Mouse (Mus musculus) hematopoietic stem cell, adult 5-6 weeks (primary cell): ENCODE data around the gene Eomes. TPM values are rescaled to one million over a fixed set of nuclear protein-coding genes. Genes with fewer than 3 reads are reported as not detected.

ENCODE experiments used
- ATAC-seq, 2 experiments: fragments of 125-278 bp in 1 of 2; replicated peaks in 1 of 2; 2 replicates each; pipeline ENCODE4 v1.8.0; 2016 to 2017; ENCODE audit warnings: inconsistent platforms in 2 of 2, mild to moderate bottlenecking in 2 of 2, moderate number of reproducible peaks in 2 of 2, low read depth in 1 of 2, moderate TSS enrichment in 1 of 2; ENCODE audit not compliant: low FRiP score in 2 of 2, poor library complexity in 2 of 2, severe bottlenecking in 2 of 2, insufficient read depth in 1 of 2, low TSS enrichment in 1 of 2
- total RNA-seq: library from RNA; stranded (forward); fragments of 172-1452, 232-1000 nt; gene quantifications from 2 replicates; pipeline ENCODE4 v1.2.3, GENCODE M21; 2017

Eomes gene
- total RNA-seq = 0.30 TPM in 1 of 2 replicates, not detected in the other

DNA sequence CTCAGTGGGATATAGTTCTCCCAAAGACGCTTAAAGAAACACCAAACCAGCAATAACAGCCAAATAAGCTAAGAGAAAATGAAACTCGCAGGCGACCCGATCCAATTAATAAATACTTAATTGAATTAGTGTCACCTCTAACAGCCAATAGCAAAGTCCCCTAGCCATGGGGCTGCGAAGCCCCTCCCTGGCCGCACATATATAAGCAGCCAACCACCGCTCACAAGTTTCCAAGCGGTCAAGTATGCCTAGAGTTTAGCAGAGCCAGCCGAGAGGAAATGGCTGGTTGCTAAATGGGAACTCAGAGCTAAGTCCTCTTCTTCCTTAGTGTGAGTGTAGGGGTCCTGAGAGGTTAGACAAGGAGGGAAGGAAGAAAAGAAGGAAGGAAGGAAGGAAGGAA, at the start of gene Eomes:
Gene Eomes, plus strand, starts transcription at position 252 of the 400 bp plus-strand sequence.
- no peak for ATAC-seq

DNA sequence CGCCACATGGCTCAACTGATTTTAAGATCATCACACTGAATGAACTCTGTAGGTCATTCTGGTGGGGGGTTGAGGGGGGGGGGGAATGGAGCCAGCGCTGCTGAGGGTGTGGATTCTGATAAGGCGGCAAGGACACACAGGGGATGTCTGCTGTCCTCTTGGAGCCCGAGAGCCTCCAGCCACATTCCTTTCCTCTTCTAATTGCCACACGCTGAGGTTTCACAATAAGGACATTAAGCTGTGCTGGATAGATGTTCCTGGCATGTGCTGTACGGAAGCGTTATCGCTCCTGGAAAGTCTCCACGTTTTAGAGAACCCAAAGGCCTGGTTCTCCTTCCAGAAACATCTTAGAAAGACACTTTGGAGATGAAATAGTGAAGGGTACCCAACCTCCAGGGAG, 33.2 kb upstream of the Eomes start:
- ATAC-seq = no peak

DNA sequence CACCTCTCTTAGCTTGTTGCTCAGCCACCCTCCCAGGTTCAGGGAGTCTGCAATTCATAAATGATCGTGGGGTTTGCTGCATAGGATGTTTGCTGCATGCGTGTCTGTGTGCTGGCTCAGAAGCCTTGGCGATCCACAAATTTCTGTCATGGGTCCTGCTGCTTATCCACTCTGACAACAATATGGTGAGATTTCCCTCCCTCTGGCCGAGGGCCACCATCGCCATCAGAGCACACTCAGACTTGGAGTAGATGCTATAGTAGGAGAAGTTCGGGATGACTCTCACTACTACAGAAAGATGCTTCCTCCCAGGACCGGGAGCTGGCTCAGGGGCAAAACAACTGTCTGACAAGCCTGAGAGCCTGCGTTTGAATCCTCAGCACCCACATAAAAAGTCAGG, 28.7 kb upstream of the Eomes start:
- ATAC-seq = no peak

DNA sequence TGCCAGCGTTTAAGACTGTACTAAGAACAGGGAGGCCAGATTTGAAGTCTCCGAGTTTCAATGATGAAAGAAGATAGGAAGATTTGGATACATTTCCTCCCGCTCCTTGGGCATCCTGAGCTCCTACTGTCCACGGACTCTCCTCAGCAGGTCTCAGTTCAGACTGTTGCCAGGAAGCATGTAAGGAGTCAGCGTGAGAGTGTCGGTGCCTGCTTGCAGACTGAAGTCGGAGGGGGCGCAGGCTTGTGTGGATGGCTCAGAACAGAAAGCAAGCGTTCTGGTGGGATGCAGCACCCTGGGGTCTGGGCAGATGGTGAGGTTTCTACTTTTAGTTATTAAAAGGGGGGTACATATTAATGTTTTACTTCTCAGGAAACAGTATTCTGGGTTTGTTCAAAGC, 24.6 kb upstream of the Eomes start:
- 0 out of 4 replicates have a peak, but pooled peaks have one; percentile 32 to 53 for ATAC-seq

DNA sequence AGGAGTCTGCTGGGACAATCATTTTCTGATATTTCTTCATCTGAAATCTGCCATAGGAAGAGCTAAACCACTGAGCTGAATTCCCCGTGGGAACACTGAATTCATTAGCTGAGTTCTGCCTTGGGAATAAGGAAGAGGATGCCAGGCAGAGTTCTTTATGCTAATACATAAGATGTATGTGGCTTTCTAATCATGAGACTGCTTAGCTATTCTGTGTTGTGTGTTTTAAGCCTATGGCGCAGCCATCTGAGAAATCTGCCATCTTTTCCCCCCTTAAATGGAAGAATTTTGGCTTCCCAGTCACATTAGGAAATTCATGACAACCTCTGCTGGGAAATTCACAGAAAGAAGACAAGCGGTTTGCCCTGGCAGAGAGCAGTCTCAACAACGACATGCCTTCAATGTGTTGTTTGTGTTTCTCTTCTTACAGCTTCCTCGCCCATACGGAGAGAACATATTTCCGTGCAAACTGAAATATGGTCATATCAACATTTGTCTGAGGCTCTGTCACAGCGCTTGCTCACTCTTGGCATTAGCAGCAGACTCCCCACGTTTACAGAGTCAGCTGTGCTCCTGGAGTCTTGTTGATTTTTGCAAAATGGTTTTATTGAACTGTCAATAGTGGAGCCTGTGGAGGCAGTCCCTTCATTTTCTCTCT, 22.7 kb upstream of the Eomes start:
- ATAC-seq = no peak

DNA sequence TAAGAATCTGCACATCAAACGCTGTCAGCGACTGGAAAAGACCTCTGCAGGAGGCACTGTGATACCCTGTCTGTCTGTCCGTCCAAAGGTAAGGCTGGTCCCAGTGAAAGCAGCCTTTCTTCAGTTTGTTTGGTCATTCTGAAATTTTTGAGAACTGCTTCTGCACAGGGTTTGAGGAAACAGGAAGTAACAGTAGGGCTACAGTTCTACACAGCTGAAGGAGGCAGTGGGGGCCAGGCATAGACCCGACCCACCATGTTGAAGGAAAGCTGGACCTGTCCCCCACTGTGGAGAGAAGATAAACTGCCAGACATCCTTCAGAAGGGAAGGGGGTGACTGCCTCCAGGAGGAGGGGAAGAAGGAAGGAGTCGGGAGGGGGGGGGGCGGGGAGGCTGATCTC, 21.6 kb upstream of the Eomes start:
- 0 out of 4 replicates have a peak, but pooled peaks have one; percentile 22 to 46 for ATAC-seq

DNA sequence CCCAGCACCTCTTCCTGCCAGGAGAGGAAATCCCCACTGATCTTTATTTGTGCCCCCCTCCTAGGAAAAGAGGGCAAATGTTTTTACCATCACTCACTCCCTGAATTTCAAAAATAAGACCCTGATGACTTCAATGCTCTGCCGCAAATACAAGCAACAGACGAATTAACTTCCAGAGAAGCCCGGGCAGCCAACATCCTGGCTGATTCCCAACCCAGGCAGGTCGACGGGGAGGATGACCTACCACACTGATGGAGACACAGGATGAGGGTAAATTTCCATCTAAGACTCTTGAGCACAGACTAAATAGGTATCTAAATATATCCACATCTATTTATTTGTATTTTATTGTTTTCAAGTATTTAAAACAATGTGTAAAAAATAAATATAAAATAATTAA, 20.0 kb upstream of the Eomes start:
- no peak for ATAC-seq

DNA sequence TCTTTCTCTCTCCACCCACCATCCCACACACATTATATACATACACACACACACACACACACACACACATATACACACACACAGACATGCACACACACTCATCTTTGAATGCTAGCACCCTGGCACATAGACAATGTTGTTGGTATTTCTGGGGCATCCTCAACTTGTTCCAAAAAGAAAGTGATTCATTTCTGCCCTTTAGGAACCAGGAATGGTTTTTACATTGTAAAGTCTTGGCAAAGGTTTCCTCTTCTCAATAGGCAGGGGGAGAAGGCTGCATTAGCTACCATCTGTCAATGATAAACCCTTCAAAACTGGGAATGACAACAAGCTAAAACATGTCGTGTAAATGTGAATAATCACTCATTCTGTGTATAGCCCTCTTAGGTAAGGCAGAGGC, 14.0 kb upstream of the Eomes start:
- no peak for ATAC-seq

DNA sequence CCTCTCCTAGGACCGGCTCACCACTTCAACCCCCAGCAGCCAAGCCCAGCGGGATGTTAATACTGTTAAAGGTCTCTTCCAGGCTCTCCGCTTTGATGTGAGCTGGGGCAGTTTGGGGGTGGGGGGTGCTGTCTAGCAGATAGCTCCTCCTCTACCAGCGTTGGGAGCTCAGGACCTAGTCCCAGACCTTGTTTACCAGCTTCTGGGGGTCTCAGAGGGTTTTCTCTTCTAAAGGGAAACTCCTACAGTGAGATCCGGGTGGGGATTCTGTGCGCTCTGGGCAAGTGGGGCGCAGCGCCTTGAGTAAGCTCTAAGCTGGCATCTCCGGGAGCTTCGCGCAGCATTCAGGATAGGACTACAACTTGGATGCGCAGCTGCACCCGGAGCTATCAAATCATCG, 9.7 kb upstream of the Eomes start:
- no peak for ATAC-seq

DNA sequence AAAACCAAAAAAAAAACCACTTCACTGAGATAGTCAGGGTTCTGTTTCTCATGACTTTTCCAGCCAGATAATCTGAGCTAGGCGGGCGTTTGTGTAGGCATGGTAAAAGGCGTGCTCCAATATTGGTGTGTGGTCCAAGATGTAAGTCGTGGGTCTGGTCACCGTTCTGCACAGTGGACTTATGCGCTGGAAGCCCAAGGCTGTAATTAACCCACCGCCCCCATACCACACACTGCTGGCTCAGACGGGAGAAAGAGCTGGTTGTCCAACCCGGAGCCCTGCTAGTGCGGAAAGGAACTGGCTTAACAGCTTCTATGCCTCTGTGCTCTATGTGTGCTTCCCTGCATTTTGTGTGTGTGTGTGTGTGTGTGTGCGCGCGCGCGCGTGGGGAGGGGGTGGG, 8.7 kb upstream of the Eomes start:
- ATAC-seq = no peak

DNA sequence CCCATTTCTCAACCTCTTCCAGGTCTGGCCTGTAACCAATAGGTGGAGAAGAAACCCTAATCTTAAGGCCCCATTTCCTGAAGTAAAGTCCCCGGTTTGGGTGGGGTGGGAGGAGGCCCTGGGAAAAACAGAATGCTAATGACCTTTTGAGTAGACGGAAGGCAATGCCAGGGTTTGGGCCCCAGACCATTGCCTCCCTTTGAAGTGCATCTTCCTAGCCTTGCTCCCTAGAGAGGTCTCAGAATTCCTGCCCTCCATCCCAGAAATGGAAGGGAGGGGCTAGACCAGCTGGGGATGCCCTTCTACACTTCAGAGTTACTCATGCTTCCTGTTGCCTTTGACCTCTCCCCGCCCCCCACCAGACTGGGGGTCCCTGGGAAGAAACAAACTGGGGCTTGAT, 6.7 kb upstream of the Eomes start:
- no peak for ATAC-seq

DNA sequence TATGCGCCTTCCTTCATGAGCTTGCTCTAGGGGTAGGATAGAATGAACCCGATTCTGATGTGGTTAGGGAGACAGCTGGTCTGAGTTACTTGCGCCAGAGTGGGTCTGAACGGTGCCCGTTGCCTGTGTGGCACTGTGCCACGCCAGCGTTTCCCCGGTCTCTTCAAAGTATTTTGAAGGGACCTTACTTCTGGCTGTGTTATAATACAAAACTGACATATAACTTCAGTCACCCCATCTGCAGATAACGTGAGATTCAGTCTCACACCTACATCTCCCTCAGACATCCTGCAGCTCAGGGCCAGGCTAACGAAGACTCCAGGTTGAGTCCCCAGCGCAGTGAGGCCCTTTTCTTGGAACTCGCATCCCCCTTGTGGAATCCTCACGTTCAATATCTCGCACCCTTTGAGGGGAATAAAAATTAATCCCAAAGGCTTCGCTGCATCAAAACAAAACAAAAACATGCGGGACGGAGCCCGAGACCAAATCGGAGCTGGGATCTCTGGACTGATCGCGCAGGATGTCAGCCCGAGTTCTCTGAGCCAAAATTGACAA, 1.7 kb upstream of the Eomes start:
- ATAC-seq = no peak

DNA sequence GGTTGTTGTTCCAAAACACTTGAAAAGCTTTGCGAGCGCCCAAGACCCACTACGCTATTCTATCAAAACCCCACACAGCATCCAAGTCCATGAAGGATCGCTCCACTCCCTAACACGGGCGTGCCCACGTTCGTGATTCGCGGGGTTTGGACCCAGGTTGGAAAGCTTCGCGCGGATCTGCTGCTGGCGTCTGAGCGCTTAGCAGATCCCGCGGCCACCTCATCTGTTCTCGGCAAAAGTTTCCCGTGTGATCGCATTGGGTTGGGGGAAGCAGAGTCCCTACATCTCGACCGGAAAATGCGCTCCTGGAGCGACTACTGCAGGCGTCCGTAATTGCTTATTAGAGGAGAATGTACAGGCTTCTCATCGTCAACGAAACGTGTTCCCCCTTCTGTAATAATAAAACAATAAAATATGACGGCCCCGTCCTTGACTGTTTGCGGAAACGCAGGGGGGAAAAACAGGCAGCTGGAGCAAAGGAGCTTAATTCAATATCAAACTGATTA, 1.2 kb upstream of the Eomes start:
- ATAC-seq = no peak

DNA sequence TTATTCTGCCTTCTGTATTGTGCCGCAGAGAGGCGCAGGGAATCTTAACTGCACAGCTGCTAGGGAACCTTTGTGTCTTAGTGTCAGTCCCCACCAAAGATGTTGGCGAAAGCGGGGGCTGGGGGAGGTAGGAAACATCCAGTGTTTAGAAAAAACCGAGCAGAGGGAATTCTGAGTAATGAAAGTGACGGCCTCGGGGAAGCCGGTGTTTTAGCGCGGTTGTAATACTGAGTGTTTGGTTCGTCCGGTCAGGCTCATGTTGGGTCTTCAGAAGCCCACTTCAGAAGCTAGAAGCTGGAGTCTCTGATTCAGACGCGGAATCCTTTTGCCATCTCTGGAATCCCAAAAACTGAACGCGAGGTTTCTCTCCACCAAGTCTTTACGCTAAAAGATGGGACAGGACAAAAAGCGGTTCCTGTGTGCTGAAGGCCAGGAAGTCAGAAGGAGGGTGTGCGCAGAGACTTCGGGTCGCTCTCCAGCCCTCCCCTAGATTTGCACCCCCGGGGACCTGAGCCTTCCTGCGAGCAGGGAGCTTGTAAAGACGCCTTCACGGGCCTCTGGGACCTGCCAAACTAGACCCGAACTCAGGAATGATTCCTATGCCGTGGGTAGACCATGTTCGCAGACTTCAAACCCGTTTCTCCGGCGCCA, 606 bp upstream of the Eomes start:
- ATAC-seq = no peak; a peak in 1 of 4 replicates

DNA sequence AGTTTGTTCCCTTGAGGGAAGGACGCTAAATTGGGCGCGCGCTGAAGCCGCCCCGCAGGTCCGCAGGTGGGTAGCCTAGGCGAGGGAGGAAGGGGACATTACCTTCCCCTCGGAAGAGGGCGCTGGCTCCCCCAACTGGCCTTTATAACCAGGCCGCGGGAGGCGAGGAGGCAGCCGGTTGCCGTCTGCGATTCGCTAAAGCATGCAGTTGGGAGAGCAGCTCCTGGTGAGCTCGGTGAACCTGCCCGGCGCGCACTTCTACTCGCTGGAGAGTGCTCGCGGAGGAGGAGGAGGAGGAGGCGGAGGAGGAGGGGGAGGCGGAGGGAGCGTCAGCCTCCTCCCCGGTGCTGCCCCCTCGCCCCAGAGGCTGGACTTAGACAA, 436 bp downstream of the Eomes start:
- ATAC-seq = 0 out of 4 replicates have a peak, but pooled peaks of 1 of the 2 experiments have one; percentile 13

DNA sequence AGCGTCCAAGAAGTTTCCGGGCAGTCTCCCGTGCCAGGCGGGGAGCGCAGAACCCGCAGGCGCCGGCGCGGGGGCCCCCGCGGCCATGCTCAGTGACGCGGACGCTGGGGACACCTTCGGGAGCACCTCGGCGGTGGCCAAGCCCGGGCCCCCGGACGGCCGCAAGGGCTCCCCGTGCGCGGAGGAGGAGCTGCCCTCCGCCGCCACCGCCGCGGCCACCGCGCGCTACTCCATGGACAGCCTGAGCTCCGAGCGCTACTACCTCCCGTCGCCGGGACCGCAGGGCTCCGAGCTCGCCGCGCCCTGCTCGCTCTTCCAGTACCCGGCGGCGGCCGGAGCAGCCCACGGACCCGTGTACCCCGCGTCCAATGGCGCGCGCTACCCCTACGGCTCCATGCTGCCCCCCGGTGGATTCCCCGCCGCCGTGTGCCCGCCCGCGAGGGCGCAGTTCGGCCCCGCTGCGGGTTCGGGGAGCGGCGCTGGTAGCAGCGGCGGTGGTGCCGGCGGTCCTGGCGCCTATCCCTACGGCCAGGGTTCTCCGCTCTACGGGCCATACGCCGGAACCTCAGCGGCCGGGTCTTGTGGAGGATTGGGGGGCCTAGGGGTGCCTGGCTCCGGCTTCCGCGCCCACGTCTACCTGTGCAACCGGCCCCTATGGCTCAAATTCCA, 961 bp downstream of the Eomes start:
- 0 out of 4 replicates have a peak, but pooled peaks of 1 of the 2 experiments have one; percentile 9 for ATAC-seq

DNA sequence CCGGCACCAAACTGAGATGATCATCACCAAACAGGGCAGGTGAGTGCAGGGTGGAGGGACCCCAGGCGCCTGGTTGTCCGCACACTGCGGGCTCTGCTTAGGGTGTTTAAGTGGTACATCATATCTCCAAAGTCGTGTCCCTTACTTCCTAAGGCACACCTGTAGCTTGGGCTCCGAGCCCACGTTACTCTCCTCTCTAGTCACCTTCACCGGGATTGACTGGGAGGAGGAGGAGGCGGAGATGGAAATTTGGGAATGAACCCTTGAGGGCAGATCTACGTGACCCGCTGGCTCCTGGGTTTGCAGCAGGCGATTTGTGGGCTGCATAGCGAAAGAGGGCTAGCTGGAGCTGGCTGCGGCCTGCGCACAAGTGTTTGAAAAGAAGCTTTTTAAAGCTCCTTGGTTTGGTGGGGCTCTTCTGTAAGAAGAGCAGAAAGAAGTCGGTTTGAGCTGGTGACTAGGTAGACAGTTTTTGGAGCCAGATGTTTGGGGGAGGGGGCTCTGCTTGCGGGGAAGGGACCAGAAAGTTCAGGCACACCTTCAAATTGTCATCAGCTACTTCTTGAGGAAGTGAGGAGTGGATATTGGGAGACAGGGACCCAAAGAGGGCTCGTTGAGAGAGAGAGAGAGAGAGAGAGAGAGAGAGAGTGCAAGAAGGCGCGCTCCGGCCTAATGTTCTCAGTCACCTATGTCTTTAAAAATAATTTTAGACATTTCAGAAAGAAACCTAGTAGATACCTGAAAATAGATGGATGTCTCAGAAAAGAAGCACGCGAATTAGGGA, 1.7 kb downstream of the Eomes start:
- no peak for ATAC-seq
